Mouse (Mus musculus) intestine, embryonic 16.5 days (tissue): Measurements from ENCODE around the gene Kcnj13. TPM values are rescaled to one million over a fixed set of nuclear protein-coding genes. Genes with fewer than 3 reads are reported as not detected.

Experiments
- ATAC-seq: fragments of 200-750 bp; cut with Nextera tagmentation; 2 replicates; pipeline ENCODE4 v1.8.0; 2017; ENCODE audit warnings: moderate TSS enrichment, moderate library complexity
- H3K27ac ChIP-seq: fragments of 300-500 bp; sonication (generic); 2 replicates; pipeline ENCODE4 v1.5.1; 2014; ENCODE audit warnings: mild to moderate bottlenecking, low read length
- H3K27me3 ChIP-seq: fragments of 300-500 bp; sonication (generic); replicated peaks from 2 replicates; pipeline ENCODE4 v1.6.1; 2014; ENCODE audit warnings: low read length, control low read depth, mixed read lengths; ENCODE audit not compliant: control insufficient read depth, insufficient read depth
- H3K36me3 ChIP-seq: fragments of 300-500 bp; sonication (generic); 2 replicates; pipeline ENCODE4 v1.6.1; 2014; ENCODE audit warnings: low read length, control low read depth; ENCODE audit not compliant: control insufficient read depth, insufficient read depth
- H3K4me1 ChIP-seq: fragments of 300-500 bp; sonication (generic); 2 replicates; pipeline ENCODE4 v1.6.1; 2014; ENCODE audit warnings: low read length, control low read depth, mixed read lengths; ENCODE audit not compliant: control insufficient read depth, insufficient read depth
- H3K4me2 ChIP-seq: fragments of 300-500 bp; sonication (generic); 2 replicates; pipeline ENCODE4 v1.6.1; 2014; ENCODE audit warnings: low read depth, low read length, control low read depth
- H3K4me3 ChIP-seq: fragments of 300-500 bp; sonication (generic); 2 replicates; pipeline ENCODE4 v1.5.1; 2014; ENCODE audit warnings: mild to moderate bottlenecking, low read length
- H3K9ac ChIP-seq: fragments of 300-500 bp; sonication (generic); 2 replicates; pipeline ENCODE4 v1.6.1; 2014; ENCODE audit warnings: low read depth, low read length
- H3K9me3 ChIP-seq: fragments of 300-500 bp; sonication (generic); 2 replicates; pipeline ENCODE4 v1.6.1; 2016; ENCODE audit warnings: low read length, control low read depth; ENCODE audit not compliant: control insufficient read depth
- WGBS: fragments of 180-500 bp; shearing (Covaris S2); extraction: QIAGEN DNeasy Blood & Tissue Kit; methylation state at CpG from one replicate; pipeline ENCODE4 v1.1.7; 2014; 5-methylcytosine and 5-hydroxymethylcytosine counted together
- polyA plus RNA-seq: library from polyadenylated mRNA; unstranded; fragments of >200 nt; fragmentation: Nextera tagmentation; extraction: Ambion mirVana; gene quantifications from 2 replicates; pipeline ENCODE4 v1.2.1, GENCODE M21; 2015

The Kcnj13 gene
- 0.48 and 0.62 TPM in 2 replicates for polyA plus RNA-seq

- H3K4me1 ChIP-seq: peaks cover 3% of the 10 kb centered on the region; the same call in 1 of the 2 replicates
- H3K27me3 ChIP-seq: no peaks in the 10 kb centered on the region
- H3K9me3 ChIP-seq: no peaks in the 10 kb centered on the region
- no peak within 1 kb of the TSS for H3K4me3 ChIP-seq
- WGBS: 33% methylated on average over 6 of the region's 6 CpGs
- H3K4me2 ChIP-seq: no peak within 1 kb of the TSS
- no peak within 1 kb of the TSS for H3K9ac ChIP-seq
- H3K27ac ChIP-seq: no peak within 1 kb of the TSS
- H3K36me3 ChIP-seq: 0 out of 2 replicates have a peak, but pooled peaks cover 4% of the 10 kb centered on the region
- 0 out of 2 replicates have a peak, but pooled peaks have one; percentile 26 for ATAC-seq
These were observed at the start of gene Kcnj13 for GRCm38 (mm10) chr1:87394594-87394993. Gene Kcnj13 (minus strand): TSS chr1:87394729.

DNA sequence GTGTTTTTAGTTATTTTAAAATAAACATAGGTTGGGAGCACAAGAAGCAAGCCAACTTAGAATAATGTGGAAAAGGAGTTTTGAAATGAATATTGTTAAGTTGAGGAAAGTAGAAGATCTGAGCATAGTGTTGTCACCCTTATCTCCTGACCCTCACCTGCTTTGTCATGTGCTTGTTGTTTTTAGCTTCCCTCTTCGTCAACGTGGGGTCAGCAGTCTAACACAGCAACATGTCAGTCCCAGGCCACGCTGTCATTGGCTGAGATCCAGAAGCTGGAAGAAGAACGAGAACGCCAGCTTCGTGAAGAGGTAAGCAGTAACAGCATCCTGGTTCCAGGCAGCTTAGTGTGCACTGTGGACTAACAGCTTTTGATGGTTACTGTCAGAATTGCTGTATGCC lies 42.1 kb upstream of the Kcnj13 start:
- Histone ChIP-seq H3K36me3 (peaks cover 9% of the 10 kb centered on the region; the same call in 1 of the 2 replicates), H3K27me3 (no peaks in the 10 kb centered on the region), H3K27ac (no peak overlapping the region), H3K4me1 (no peaks in the 10 kb centered on the region), H3K9ac (no peak overlapping the region), H3K9me3 (no peaks in the 10 kb centered on the region), H3K4me3 (no peak overlapping the region), H3K4me2 (no peak overlapping the region)
- 84% methylated on average over 6 of the region's 6 CpGs for WGBS
- ATAC-seq: no peak

GRCm38 (mm10) chr1:87435125-87435524 lies 40.6 kb upstream of the Kcnj13 start:
- Histone ChIP-seq H3K4me1 (no peaks in the 10 kb centered on the region), H3K27me3 (no peaks in the 10 kb centered on the region), H3K27ac (no peak overlapping the region), H3K4me2 (no peak overlapping the region), H3K4me3 (no peak overlapping the region), H3K9me3 (no peaks in the 10 kb centered on the region), H3K36me3 (peaks cover 2% of the 10 kb centered on the region), H3K9ac (no peak overlapping the region)
- WGBS: 85% methylated on average over 2 of the region's 2 CpGs
- no peak for ATAC-seq

- Histone ChIP-seq H3K4me2 (no peak overlapping the region), H3K4me1 (no peaks in the 10 kb centered on the region), H3K36me3 (peaks cover 9% of the 10 kb centered on the region), H3K27ac (no peak overlapping the region), H3K9ac (no peak overlapping the region), H3K4me3 (no peak overlapping the region), H3K27me3 (no peaks in the 10 kb centered on the region), H3K9me3 (no peaks in the 10 kb centered on the region)
- no peak for ATAC-seq
- 85% methylated on average over 4 of the region's 4 CpGs for WGBS
These were observed 24.2 kb upstream of the Kcnj13 start for GRCm38 (mm10) chr1:87418733-87419132.

- no peak overlapping the region for H3K9ac ChIP-seq
- no peaks in the 10 kb centered on the region for H3K4me1 ChIP-seq
- H3K9me3 ChIP-seq: no peaks in the 10 kb centered on the region
- H3K27me3 ChIP-seq: no peaks in the 10 kb centered on the region
- no peak overlapping the region for H3K4me2 ChIP-seq
- H3K4me3 ChIP-seq: no peak overlapping the region
- WGBS: 94% methylated on average over 4 of the region's 4 CpGs
- H3K27ac ChIP-seq: no peak overlapping the region
- ATAC-seq: no peak
- H3K36me3 ChIP-seq: peaks cover 16% of the 10 kb centered on the region
These were observed 14.9 kb upstream of the Kcnj13 start for GRCm38 (mm10) chr1:87409380-87409779.

DNA sequence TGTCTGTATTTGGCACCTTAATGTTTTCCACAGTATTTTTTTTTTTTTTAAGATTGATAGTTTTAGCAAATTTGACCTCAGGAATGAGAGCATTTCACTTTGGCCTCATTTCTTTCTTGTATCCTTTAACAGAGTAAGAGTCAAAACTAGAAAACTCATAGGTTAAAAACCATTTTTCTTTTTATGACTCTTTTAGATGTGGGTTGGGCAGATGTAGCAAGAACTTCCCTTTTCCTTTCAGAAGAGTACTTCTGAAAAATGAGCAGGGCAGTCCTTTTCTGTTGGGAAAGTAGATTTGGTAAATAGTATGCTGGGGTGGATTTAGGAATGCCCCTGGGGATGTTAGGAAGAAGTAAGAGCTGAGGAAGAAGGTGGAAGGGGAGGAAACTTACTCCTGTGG lies 11.5 kb upstream of the Kcnj13 start:
- Histone ChIP-seq H3K4me2 (no peak overlapping the region), H3K27me3 (no peaks in the 10 kb centered on the region), H3K4me1 (no peaks in the 10 kb centered on the region), H3K9ac (no peak overlapping the region), H3K9me3 (no peaks in the 10 kb centered on the region), H3K4me3 (no peak overlapping the region), H3K27ac (no peak overlapping the region), H3K36me3 (peaks cover 16% of the 10 kb centered on the region)
- no peak for ATAC-seq

DNA sequence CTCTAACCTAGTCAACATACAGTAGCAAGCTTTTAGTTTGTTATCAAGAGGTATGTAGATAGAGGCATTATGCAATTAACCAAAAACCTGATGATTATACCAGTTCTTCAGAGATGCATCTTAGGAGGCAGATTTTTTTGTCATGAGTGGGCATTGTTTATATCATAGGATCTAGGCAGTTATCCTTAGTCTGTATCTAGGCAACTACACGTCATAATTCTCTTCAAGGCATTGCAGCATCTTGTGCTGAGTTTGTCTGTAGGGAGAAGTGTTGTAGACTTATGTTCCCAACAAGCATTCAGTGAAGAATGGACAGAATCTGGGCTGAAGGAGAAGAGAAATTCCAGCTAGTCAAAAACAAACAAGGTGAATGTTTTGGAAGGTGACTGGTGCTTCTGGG lies 10.2 kb upstream of the Kcnj13 start:
- Histone ChIP-seq H3K27ac (no peak overlapping the region), H3K9me3 (no peaks in the 10 kb centered on the region), H3K9ac (no peak overlapping the region), H3K4me1 (no peaks in the 10 kb centered on the region), H3K36me3 (peaks cover 13% of the 10 kb centered on the region), H3K4me3 (no peak overlapping the region), H3K4me2 (no peak overlapping the region), H3K27me3 (no peaks in the 10 kb centered on the region)
- ATAC-seq: no peak
- 85% methylated on average over 1 of the region's 1 CpGs for WGBS

DNA sequence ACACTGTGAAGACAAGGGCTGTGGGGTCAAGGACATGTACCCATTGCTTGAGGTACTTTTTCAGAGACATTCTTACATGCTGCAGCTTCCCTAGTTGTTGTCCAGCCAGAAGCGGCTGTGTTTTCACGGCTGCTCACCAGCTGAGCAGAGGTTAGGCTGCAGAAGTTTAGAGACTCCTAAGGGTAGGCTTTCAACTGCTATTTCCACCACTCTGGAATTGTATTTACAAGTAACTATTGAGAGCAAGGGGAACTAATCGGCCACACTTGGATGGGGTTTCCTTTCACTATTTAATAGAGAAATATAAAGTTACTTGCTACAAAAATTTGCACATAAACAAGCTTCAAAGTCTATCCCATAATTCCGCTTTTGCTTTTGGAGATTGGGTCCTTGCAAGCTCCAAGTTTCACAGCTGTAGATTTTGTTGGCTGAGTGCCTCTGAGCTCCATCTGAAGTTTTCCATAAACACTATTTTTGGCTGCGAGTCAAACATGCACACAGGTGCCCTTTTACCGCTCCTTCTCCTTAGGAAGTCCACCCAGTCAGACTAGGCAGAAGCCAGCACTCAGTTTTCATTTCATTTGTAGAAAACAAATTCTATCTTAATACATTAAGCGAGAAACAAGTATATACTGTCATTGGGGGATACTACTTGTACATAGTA lies 2.5 kb upstream of the Kcnj13 start:
- H3K4me2 ChIP-seq: no peak overlapping the region

GRCm38 (mm10) chr1:87393444-87394195 lies 909 bp downstream of the Kcnj13 start:
- no peak overlapping the region for H3K4me2 ChIP-seq
- WGBS: 71% methylated on average over 3 of the region's 3 CpGs
- H3K4me3 ChIP-seq: no peak overlapping the region
- H3K4me1 ChIP-seq: peaks cover 3% of the 10 kb centered on the region; the same call in 1 of the 2 replicates
- ATAC-seq: no peak; the same call in 1 of the 2 replicates
- H3K9me3 ChIP-seq: no peaks in the 10 kb centered on the region
- no peak overlapping the region for H3K9ac ChIP-seq
- no peak overlapping the region for H3K27ac ChIP-seq
- no peaks in the 10 kb centered on the region for H3K27me3 ChIP-seq
- H3K36me3 ChIP-seq: peaks cover 9% of the 10 kb centered on the region; the same call in 1 of the 2 replicates

More for the DNA sequence above, 2.5 kb upstream of the Kcnj13 start:
- WGBS: 59% methylated on average over 7 of the region's 7 CpGs
- H3K27me3 ChIP-seq: no peaks in the 10 kb centered on the region
- no peaks in the 10 kb centered on the region for H3K9me3 ChIP-seq
- peaks cover 3% of the 10 kb centered on the region; the same call in 1 of the 2 replicates for H3K4me1 ChIP-seq
- H3K27ac ChIP-seq: no peak overlapping the region
- ATAC-seq: no peak
- no peak overlapping the region for H3K4me3 ChIP-seq
- no peaks in the 10 kb centered on the region for H3K36me3 ChIP-seq
- no peak overlapping the region for H3K9ac ChIP-seq
